Mouse (Mus musculus) cerebellum, postnatal 4 days (tissue): ENCODE results near the gene Gm3636.
"Not testable (repeated sequence)": the region's sequence is repeated elsewhere in the genome, so short reads cannot be mapped to it uniquely, and the experiment has no call there.

ENCODE experiments used
- DNase-seq, 2 experiments: peaks; one replicate each; pipeline ENCODE4 v3.0.0; 2022; ENCODE audit warnings: low spot score in 2 of 2, mixed read lengths in 1 of 2

The Gm3636 gene

DNA sequence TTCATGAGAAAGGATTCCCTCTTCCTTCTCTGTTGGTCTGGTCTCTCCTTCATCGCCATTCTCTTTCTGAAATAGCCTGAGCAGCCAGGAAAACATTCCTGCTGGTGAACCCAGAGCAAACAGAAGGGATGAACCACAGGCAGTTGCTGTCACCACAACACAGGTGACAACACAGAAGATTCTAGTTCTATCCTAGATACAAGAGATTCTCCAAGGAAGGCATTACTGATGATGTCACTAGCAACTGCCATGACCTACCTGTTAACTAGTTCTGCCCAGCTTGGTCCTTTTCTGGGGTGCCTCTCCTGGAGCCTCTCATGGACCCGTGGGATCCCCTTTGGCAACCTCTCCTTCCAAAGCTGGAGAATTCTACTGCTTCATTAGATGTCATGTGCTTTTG lies at the start of gene Gm3636:
Gene Gm3636 (minus strand): TSS at position 101 of the 400 bp plus-strand sequence.
- DNase-seq = not testable (repeated sequence)

DNA sequence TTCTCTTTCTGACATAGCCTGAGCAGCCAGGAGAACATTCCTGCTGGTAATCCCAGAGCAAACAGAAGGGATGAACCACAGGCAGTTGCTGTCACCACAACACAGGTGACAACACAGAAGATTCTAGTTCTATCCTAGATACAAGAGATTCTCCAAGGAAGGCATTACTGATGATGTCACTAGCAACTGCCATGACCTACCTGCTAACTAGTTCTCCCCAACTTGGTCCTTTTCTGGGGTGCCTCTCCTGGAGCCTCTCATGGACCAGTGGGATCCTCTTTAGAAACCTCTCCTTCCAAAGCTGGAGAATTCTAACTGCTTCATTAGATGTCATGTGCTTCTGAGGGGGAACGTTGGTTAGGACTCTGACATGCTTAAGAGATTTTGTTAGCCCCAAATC lies 32.2 kb upstream of the Gm3636 start, which contains the start of gene Gm8362:
Gene Gm8362 (minus strand): TSS at position 101 of the 400 bp plus-strand sequence.
- not testable (repeated sequence) for DNase-seq

DNA sequence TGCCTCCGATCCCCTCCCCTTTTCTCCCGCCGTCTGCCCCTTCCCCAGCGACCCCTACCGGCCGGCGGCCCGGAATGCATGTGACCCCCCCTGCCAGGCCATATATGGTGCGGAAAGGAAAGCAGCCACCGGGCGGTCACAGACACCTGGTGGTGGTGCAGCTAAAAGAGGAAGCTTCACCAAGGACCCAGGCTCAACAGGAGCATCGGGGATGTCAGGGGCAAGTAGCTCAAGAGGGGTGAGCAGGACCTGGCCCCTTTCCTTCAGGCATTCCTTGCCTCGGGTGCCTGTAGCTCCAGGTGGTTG lies 15.1 kb upstream of the Gm3636 start:
- peak in 1 of 2 experiments; percentile 1 for DNase-seq

DNA sequence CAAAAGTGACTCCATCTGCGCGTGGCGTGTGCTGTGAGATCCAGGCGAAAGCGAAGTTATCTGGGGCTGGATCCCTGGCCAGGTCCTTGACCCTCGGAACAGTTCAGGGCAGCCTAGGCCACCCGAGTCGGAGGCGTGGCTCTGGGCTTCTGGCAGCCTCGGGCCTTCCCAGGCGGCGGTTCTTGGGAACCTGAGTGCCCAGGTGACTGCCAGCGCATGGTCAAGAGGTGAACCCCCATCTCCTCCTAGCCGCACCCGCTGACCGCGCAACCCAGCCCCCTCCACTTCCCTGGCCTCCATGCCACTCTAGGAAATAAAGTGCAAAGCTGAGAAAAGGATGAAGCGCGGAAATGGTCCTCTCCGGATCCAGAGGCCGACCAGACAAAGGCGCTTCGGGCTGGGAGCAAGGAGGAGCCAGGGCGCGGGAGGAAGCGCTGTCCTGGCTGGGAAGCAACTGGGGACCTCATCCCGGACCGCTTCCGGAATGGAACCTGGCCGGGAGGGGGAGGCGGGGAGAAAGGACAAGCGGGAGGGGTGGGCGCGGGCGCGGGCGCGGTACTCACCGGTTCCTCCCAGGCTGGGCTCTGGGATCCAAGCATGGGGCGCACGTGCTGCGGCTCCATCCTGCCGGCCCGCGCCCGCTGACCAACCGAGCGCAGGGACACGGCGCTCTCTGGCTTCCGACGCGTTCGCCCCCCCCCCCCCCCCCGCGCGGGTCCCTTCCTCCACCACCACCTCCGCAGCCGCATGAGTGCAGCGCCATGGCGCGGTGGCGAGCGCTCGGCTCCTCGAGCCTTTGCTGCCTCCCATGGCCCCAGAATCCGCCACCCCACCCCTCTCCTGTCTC lies 14.5 kb upstream of the Gm3636 start:
- peak in 1 of 2 experiments; percentile 16 for DNase-seq

DNA sequence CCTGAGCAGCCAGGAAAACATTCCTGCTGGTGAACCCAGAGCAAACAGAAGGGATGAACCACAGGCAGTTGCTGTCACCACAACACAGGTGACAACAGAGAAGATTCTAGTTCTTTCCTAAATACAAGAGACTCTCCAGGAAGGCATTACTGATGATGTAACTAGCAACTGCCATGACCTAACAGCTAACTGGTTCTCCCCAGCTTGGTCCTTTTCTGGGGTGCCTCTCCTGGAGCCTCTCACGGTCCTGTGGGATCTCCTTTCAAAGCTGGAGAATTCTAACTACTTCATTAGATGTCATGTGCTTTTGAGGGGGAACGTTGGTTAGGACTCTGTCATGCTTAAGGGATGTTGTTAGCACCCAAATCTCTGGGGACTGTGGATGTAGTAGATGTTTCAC lies 22.0 kb downstream of the Gm3636 start, which contains the start of gene Gm8050:
Gene Gm8050 (minus strand): TSS at position 101 of the 400 bp plus-strand sequence.
- DNase-seq = not testable (repeated sequence)
